Mouse (Mus musculus) lung, postnatal 4 days (tissue): ENCODE data around the gene Gramd1a.
A peak's percentile ranks its signal among the peaks of the same experiment; 100 is the strongest.

Experiments used
- DNase-seq, 2 experiments: peaks; one replicate each; pipeline ENCODE4 v3.0.0; 2021

Gene Gramd1a

GRCm38 (mm10) chr7:31155296-31156033 is at the start of gene Gramd1a:
Gramd1a (minus strand) TSS chr7:31155896.
- no peak for DNase-seq

GRCm38 (mm10) chr7:31195591-31196307 is 40.1 kb upstream of the Gramd1a start:
- DNase-seq, result no peak

- no peak for DNase-seq
Observed at GRCm38 (mm10) chr7:31184711-31185110, 29.0 kb upstream of the Gramd1a start.

GRCm38 (mm10) chr7:31182863-31183262 is 27.2 kb upstream of the Gramd1a start:
- no peak for DNase-seq

- DNase-seq, result peak; percentile 44 to 79
Observed at GRCm38 (mm10) chr7:31176886-31177763, 21.4 kb upstream of the Gramd1a start.

DNA sequence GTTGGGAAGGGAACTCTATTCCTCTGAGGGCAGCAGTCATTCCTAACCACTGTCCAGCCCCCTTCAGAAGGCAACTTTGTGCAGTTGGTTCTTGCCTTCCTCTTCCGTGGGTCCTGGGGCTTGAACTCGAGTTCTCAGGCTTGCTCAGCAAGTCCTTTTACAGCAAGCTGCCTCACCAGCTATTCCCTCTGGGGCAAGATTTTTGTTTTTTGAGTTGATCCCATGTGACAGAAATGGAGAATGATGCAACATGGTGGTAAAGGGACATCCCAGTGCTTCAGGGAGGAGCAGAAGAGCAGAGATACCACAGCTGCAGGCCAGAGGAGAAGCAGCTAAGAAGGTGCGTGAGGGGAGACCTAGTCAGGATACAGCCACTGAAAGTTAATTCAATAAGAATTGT is 19.4 kb upstream of the Gramd1a start:
- no peak for DNase-seq

DNA sequence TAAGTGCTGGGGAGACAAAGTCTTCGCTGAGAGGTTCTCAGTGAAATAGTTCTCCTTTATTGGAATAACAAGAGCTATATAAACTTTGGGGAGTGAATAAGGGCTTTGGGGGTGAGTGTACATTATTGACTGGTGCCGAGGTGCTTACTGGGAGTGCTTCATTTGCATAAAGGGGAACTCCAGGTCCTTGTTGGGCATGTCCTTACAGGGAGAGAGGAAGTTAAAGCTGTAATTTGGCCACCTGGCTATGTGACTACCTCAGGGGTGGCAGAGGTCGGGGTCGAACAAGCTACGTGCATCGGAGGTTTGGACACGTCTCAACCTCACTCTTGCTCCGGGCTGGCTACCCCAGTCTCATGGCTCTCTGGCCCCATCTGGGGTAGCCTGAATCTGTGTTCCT is 18.8 kb upstream of the Gramd1a start:
- no peak for DNase-seq

DNA sequence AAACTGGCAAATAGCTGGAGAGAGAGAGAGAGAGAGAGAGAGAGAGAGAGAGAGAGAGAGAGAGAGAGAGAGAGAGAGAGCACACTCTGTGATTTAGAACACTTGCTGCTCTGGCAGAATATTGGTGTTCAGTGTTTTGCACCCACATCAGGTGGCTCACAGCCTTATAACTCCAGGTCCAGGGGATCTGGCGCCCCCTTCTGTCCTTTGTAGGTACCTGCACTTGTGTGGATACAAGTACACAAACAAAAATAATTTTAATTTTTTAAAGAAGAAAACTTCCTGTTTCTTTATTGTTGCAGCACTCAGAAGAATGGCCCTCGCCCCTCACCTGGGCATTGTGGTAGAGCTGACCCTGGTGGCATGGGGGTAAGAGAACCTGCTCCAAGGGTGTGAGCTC is 16.5 kb upstream of the Gramd1a start:
- peak; percentile 41 to 57 for DNase-seq

DNA sequence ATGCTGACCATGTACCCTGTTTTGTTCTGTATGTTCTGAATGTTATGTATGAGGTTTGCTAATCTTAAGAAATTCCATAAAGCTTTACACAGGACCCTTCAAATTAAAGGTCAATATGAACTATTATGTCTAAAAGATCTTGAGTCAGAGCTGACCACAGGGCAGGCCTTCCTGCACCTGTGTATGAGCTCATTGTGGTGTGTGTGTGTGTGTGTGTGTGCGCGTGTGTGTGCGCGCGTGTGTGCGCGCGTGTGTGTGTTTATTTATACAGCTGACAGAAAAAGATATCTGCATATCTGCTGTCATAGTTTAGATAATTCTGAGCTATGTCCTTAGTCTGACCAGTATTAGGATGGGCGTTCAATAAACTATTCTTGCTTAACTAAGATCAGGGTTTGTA is 14.8 kb upstream of the Gramd1a start:
- DNase-seq, result no peak

DNA sequence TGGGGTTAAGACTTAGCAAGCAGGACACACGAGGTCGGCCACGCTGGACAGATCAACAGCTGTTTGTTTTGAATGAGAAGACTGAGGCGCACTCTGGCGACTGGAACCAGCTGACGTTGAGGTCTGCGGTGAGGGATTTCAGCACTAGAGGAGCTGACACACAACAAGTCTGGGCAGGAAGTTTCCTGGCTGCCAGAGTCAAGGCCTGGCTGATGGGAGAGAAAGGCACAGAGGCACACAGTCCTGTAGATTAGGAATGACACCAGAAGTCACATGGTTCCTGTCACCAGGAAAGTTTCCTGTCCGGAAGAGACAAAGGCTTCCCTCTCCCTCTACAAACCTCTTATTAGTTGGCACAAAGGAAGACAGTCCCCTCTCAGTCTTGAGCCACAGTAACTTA is 12.7 kb upstream of the Gramd1a start:
- peak; percentile 56 to 75 for DNase-seq

- no peak for DNase-seq
Observed at GRCm38 (mm10) chr7:31164748-31165147, 9.1 kb upstream of the Gramd1a start.

DNA sequence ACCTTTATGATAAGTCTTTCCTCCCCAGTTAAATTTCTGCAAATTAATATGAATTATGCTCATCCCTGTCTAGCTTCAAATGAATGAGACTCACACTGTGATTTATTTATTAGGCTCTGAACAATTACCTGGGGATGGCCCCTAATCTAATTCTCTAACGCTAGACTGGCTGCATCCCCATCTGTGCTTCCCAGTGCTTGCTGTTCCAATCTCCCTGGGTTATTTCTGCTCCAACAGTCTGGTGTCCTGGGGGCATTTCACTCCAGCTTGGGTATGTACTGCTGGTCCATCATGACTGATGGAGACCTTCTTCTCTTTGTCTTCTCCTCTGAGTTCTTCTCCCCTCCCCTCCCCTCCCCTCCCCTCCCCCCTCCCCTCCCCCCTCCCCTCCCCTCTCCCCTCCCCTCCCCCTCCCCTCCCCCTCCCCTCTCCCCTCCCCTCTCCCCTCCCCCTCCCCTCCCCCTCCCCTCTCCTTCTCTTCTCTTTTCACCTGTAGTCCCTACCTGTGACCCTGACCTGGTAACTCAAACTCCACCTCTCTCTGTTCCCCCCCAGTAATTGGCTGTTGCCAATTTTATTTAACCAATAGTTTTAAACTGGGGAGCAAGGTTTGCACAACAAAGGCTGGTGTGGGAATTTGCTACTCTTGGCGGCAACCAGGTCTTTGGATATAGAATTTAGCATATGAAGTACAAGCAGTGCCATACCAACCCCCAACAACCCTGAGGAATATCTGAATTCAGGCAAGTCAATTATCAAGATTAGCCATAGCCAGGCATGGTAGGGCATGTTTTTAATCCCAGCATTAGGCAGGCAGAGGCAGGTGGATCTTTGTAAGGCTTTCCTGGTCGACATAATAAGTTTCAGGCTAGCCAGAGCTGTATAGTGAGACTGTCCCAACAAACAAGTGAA is 8.2 kb upstream of the Gramd1a start:
- no peak for DNase-seq

GRCm38 (mm10) chr7:31162324-31162723 is 6.6 kb upstream of the Gramd1a start:
- no peak for DNase-seq

- no peak for DNase-seq
Observed at GRCm38 (mm10) chr7:31161831-31162230, 6.1 kb upstream of the Gramd1a start.

GRCm38 (mm10) chr7:31161246-31161645 is 5.5 kb upstream of the Gramd1a start:
- no peak for DNase-seq

DNA sequence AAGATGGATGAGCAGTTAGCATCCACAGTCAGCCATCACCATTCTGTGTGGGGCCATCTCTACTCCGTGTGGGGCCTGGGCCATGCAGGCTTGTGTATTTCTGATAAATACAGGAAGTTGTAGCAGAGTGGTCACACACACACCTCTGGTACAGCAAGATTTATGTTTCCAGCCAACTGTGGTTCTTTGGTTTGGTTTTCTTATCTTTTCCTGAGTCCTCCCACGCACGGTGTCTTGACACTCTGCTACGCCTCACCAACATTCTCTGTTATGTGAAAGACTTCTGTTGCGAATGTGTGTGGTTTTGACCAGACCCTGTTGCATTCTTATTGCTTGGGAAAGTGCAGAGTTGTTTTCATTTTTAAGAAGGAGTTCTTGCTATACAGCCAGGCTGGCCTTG is 5.1 kb upstream of the Gramd1a start:
- DNase-seq, result no peak

DNA sequence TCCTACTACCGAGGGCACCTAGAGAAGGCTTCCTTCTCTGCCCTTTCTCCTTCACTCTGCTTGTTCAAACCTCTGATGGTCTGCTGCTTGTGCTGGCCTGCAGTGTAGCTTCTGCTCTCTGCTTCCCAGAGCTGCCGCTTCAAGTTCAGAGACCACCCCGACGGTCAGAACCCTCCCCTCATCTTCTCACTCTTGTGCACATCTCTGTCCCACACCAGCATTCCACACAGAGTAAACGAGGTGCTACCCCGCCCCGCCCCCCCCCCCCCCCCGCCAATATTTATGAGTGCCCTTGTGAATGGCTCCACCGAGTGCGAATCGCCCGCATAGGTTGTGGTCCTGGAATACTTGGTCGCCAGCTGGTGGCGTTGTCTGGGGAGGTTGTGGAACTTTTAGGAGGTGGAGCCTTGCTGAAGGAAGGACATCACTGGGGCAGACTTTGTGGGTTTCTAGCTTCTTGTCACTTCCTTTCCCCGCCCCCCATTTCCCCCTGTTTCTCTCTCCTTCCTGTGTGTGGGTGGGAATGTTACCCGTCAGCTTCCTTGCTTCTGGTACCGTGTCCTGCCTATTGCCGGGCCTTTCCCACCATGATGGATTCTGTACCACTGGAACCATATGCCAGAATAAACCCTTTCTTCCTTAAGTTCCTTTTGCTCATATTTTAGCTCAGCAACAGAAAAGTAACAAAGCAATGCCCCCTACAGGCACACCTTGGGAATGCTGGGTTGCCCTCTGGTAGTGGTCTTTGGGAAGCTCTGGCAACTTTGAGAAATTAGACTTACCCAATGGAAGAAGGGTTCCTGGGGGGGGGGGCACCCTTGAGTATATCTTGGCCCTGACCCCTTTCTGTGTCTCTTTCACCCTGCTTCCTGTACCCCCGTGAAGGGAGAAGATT is 585 bp upstream of the Gramd1a start:
- peak; percentile 51 to 67 for DNase-seq

- DNase-seq, result no peak
Observed at GRCm38 (mm10) chr7:31153536-31154320, 2.0 kb downstream of the Gramd1a start.

GRCm38 (mm10) chr7:31151301-31152241 is 4.1 kb downstream of the Gramd1a start:
- peak; percentile 82 to 88 for DNase-seq
